Mouse (Mus musculus): Measurements from ENCODE around the gene Rtn4rl1. TPM values are rescaled to one million over a fixed set of nuclear protein-coding genes. Genes with fewer than 3 reads are reported as not detected.

The Rtn4rl1 gene
- polyA plus RNA-seq, 1 experiment, result not detected

- no peak overlapping the region for H3K27ac ChIP-seq (ENCODE audit: insufficient read depth, low read depth, low read length)
- no peak overlapping the region for H3K4me3 ChIP-seq (ENCODE audit: insufficient read depth, low read depth, low read length)
- 85% methylated on average over 6 of the region's 6 CpGs for WGBS
- H3K4me1 ChIP-seq (ENCODE audit: control insufficient read depth, insufficient read depth, low read length), result peaks cover 15% of the 10 kb centered on the region
- TF ChIP-seq CTCF (IDR thresholded peaks at IDR 0.05; ENCODE audit: insufficient read depth, low read depth, low read length) (no peak), POLR2A (IDR thresholded peaks at IDR 0.05; ENCODE audit: insufficient read depth, low read depth, low read length) (no peak)
These were observed 30.2 kb upstream of the Rtn4rl1 start for GRCm38 (mm10) chr11:75163379-75163778.

GRCm38 (mm10) chr11:75164051-75164450, 29.5 kb upstream of the Rtn4rl1 start:
- TF ChIP-seq POLR2A (IDR thresholded peaks at IDR 0.05; ENCODE audit: insufficient read depth, low read depth, low read length), result no peak
- TF ChIP-seq CTCF (IDR thresholded peaks at IDR 0.05; ENCODE audit: insufficient read depth, low read depth, low read length), result no peak
- WGBS, result 78% methylated on average over 2 of the region's 2 CpGs
- H3K4me1 ChIP-seq (ENCODE audit: control insufficient read depth, insufficient read depth, low read length), result peaks cover 20% of the 10 kb centered on the region

GRCm38 (mm10) chr11:75164750-75165149, 28.8 kb upstream of the Rtn4rl1 start:
- H3K4me3 ChIP-seq (ENCODE audit: insufficient read depth, low read depth, low read length), result no peak overlapping the region
- no peak overlapping the region for H3K27ac ChIP-seq (ENCODE audit: insufficient read depth, low read depth, low read length)
- 44% methylated on average over 15 of the region's 15 CpGs for WGBS
- peaks cover 25% of the 10 kb centered on the region for H3K4me1 ChIP-seq (ENCODE audit: control insufficient read depth, insufficient read depth, low read length)
- TF ChIP-seq POLR2A (IDR thresholded peaks at IDR 0.05; ENCODE audit: insufficient read depth, low read depth, low read length), result no peak
- no peak for TF ChIP-seq CTCF (IDR thresholded peaks at IDR 0.05; ENCODE audit: insufficient read depth, low read depth, low read length)

More at GRCm38 (mm10) chr11:75164051-75164450, 29.5 kb upstream of the Rtn4rl1 start:
- H3K27ac ChIP-seq (ENCODE audit: insufficient read depth, low read depth, low read length), result no peak overlapping the region
- H3K4me3 ChIP-seq (ENCODE audit: insufficient read depth, low read depth, low read length), result no peak overlapping the region

- Histone ChIP-seq H3K4me1 (ENCODE audit: control insufficient read depth, insufficient read depth, low read length) (peaks cover 32% of the 10 kb centered on the region), H3K27ac (ENCODE audit: insufficient read depth, low read depth, low read length) (no peak overlapping the region), H3K4me3 (ENCODE audit: insufficient read depth, low read depth, low read length) (peak overlapping the region; percentile 14)
- 14% methylated on average over 54 of the region's 54 CpGs for WGBS
- TF ChIP-seq CTCF (IDR thresholded peaks at IDR 0.05; ENCODE audit: insufficient read depth, low read depth, low read length) (peak; percentile 75), POLR2A (IDR thresholded peaks at IDR 0.05; ENCODE audit: insufficient read depth, low read depth, low read length) (no peak)
These were observed 28.0 kb upstream of the Rtn4rl1 start for GRCm38 (mm10) chr11:75165441-75166192.

GRCm38 (mm10) chr11:75166193-75166842, 27.3 kb upstream of the Rtn4rl1 start:
- TF ChIP-seq POLR2A (IDR thresholded peaks at IDR 0.05; ENCODE audit: insufficient read depth, low read depth, low read length), result no peak
- TF ChIP-seq CTCF (IDR thresholded peaks at IDR 0.05; ENCODE audit: insufficient read depth, low read depth, low read length), result no peak
- H3K4me3 ChIP-seq (ENCODE audit: insufficient read depth, low read depth, low read length), result 0 out of 2 replicates have a peak overlapping the region, but pooled peaks have one; percentile 2

GRCm38 (mm10) chr11:75166861-75167642, 26.5 kb upstream of the Rtn4rl1 start:
- H3K4me1 ChIP-seq (ENCODE audit: control insufficient read depth, insufficient read depth, low read length), result peaks cover 39% of the 10 kb centered on the region
- 0 out of 2 replicates have a peak overlapping the region, but pooled peaks have one; percentile 2 for H3K4me3 ChIP-seq (ENCODE audit: insufficient read depth, low read depth, low read length)
- no peak overlapping the region for H3K27ac ChIP-seq (ENCODE audit: insufficient read depth, low read depth, low read length)
- 34% methylated on average over 68 of the region's 68 CpGs for WGBS
- TF ChIP-seq POLR2A (IDR thresholded peaks at IDR 0.05; ENCODE audit: insufficient read depth, low read depth, low read length) (no peak), CTCF (IDR thresholded peaks at IDR 0.05; ENCODE audit: insufficient read depth, low read depth, low read length) (0 out of 2 replicates have a peak, but pooled peaks have one; percentile 22)

More at GRCm38 (mm10) chr11:75166193-75166842, 27.3 kb upstream of the Rtn4rl1 start:
- WGBS, result 28% methylated on average over 55 of the region's 55 CpGs
- peaks cover 35% of the 10 kb centered on the region for H3K4me1 ChIP-seq (ENCODE audit: control insufficient read depth, insufficient read depth, low read length)
- H3K27ac ChIP-seq (ENCODE audit: insufficient read depth, low read depth, low read length), result no peak overlapping the region

- H3K27ac ChIP-seq (ENCODE audit: insufficient read depth, low read depth, low read length), result no peak overlapping the region
- TF ChIP-seq POLR2A (IDR thresholded peaks at IDR 0.05; ENCODE audit: insufficient read depth, low read depth, low read length) (no peak), CTCF (IDR thresholded peaks at IDR 0.05; ENCODE audit: insufficient read depth, low read depth, low read length) (no peak)
- peak overlapping the region; percentile 47; the same call in 1 of the 2 replicates for H3K4me3 ChIP-seq (ENCODE audit: insufficient read depth, low read depth, low read length)
- H3K4me1 ChIP-seq (ENCODE audit: control insufficient read depth, insufficient read depth, low read length), result peaks cover 40% of the 10 kb centered on the region
- 40% methylated on average over 63 of the region's 63 CpGs for WGBS
These were observed 25.7 kb upstream of the Rtn4rl1 start for GRCm38 (mm10) chr11:75167643-75168589.

Measured in olfactory bulb, adult 2 months (tissue).